Mouse (Mus musculus): ENCODE measurements around the gene Abcg4.

Abcg4 gene

DNA sequence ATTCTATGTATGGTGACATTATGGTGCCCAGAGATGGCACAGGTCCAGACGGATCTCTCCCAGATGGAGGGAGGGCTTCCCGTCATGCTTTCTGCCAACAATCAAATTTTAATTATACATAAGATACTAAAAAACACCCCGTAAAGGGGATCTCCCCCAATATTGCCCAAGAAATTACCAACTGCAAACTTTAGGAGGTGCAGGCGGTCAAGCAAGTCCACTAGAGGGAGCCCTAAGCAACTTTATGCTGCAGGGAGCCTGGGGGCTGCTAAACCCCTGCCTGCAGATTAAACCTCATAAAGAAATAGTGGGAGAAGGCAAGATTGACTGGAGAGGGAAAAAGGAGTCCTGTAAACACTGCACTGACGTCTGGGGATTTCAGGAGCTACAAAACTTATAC, 49.0 kb downstream of the Abcg4 start:
- peak; percentile 84 for DNase-seq (ENCODE audit: low read depth)

DNA sequence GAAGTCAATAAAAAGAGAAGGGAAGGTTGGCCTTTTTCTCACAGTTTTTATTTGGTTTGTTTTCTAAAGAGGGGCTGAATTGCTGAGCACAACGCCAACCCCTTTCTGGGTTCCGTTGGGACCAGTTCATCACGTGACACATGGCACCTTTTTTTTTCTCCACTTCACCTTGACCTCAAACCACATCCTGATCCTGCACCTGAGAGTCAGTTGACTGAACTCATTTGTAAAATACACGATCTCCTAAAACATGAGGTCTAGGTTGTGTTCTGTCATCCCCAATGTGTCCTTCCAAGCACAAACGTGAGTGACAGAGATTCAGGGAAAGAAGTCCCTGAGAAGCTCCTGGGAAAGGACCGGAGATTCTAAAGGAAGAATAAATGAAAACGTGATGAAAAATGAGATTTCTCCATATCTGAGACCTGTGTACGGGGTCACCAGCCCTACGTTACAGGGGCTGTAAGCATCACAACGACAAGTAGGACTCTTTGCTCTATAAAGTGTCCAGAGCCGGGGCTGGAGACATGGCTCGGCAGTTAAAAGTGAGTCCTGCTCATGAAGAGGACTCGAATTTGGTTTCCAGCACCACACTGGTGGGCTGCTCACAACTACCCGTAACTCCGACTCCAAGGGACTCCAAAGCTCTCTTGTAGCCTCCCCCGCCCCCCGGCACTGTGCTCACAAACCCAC, 49.8 kb downstream of the Abcg4 start:
- DNase-seq (ENCODE audit: low read depth), result peak; percentile 88

GRCm38 (mm10) chr9:44237128-44237527, 51.3 kb downstream of the Abcg4 start:
- DNase-seq (ENCODE audit: low read depth), result peak; percentile 54

GRCm38 (mm10) chr9:44236601-44237000, 51.8 kb downstream of the Abcg4 start:
- no peak for DNase-seq (ENCODE audit: low read depth)

GRCm38 (mm10) chr9:44234479-44235427, 53.7 kb downstream of the Abcg4 start:
- DNase-seq (ENCODE audit: low read depth), result peak; percentile 62

DNA sequence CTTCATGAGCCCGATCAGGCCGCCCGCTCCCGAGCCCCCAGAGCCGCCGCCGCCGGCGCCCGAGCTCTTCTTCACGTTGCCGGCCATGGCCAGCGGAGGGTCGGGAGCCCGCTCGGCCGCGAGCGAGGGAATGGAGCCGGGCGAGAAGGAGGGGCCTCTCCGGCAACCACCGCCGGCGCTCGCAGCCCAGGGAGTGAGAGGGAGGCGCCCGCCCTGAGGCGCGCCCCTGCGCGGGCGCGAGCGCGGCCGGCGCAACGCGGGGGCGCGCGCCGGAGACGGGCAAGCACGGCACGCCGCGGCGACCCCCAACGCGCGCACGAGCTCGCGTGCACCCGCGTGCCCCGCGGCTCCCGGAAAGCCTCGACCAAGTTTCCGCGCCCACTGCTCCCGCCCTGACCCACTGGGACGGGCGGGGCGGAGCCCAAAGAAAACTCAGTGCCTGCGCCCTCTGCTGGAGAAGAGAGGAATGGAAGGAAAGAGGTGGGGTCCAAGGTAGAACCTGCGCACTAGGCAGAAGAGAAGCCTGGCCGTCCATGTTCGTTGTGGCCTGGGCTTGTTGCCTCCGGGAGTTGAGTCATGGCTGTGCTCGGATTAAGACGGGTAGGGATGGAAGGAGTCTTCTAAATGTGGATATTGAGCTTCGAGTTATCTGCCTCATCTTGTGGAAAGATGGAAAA, 54.5 kb downstream of the Abcg4 start, which contains the start of gene Cbl:
Cbl (minus strand) TSS at position 248 of the 677 bp plus-strand sequence.
- peak; percentile 99 for DNase-seq (ENCODE audit: low read depth)

GRCm38 (mm10) chr9:44233021-44233801, 55.2 kb downstream of the Abcg4 start:
- peak; percentile 74 for DNase-seq (ENCODE audit: low read depth)

DNA sequence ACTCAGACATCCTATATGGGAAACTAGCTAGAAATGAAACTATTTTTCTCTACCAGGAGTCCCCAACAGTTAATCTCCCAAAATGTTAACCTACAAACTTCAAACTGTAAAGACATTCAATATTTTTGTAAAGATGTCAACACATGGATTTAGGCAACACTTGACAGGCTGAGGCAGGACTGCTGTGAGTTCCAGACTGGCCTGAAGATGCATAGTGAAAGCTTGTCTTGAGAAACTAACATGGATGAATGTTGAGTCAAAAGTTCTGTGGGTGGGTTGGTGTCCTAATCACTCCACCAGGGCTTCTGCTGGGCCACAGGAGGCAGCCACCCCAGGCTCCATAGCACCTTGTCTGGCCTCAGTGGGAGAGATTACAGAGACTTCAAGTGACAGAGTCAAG, 56.8 kb downstream of the Abcg4 start:
- no peak for DNase-seq (ENCODE audit: low read depth)

- no peak for DNase-seq (ENCODE audit: low read depth)
Measured at GRCm38 (mm10) chr9:44225993-44226392, 62.4 kb downstream of the Abcg4 start.
